Mouse (Mus musculus) cerebellum, adult 2 months (tissue): ENCODE measurements around the gene Barx1.

Experiments used
- CTCF ChIP-seq: fragments of 200-500 bp; IDR thresholded peaks from 2 replicates; pipeline ENCODE4 v1.5.1; 2011; ENCODE audit warnings: low read depth, mild to moderate bottlenecking, control low read depth, low read length, moderate library complexity, borderline replicate concordance; ENCODE audit not compliant: insufficient read depth
- POLR2A ChIP-seq: fragments of 200-500 bp; IDR thresholded peaks from 2 replicates; pipeline ENCODE4 v1.6.1; 2011; ENCODE audit warnings: low read length, control low read depth, borderline replicate concordance; ENCODE audit not compliant: insufficient read depth

GRCm38 (mm10) chr13:48631691-48632090 lies 31.1 kb upstream of the Barx1 start:
- TF ChIP-seq POLR2A, result no peak
- no peak for TF ChIP-seq CTCF
